Mouse (Mus musculus): Measurements from ENCODE around the gene Top2a.
"Not testable (repeated sequence)": the region's sequence is repeated elsewhere in the genome, so short reads cannot be mapped to it uniquely, and the experiment has no call there.

The Top2a gene

GRCm38 (mm10) chr11:99040346-99040974, 16.5 kb upstream of the Top2a start:
- DNase-seq: peak; percentile 39

GRCm38 (mm10) chr11:99039782-99040181, 15.8 kb upstream of the Top2a start:
- peak; percentile 31 for DNase-seq

- no peak for DNase-seq
Measured at GRCm38 (mm10) chr11:99036254-99036653, 12.3 kb upstream of the Top2a start.

- no peak for DNase-seq
Measured at GRCm38 (mm10) chr11:99035350-99035749, 11.4 kb upstream of the Top2a start.

- DNase-seq: no peak
Measured at GRCm38 (mm10) chr11:99026899-99027440, 3.0 kb upstream of the Top2a start.

GRCm38 (mm10) chr11:99025878-99026277, 1.9 kb upstream of the Top2a start:
- no peak for DNase-seq

GRCm38 (mm10) chr11:99024468-99025134, 612 bp upstream of the Top2a start:
- DNase-seq: no peak

GRCm38 (mm10) chr11:99023094-99023493, 895 bp downstream of the Top2a start:
- DNase-seq: no peak

GRCm38 (mm10) chr11:99022384-99022933, 1.5 kb downstream of the Top2a start:
- no peak for DNase-seq

- DNase-seq: no peak
Measured at GRCm38 (mm10) chr11:99019844-99020243, 4.1 kb downstream of the Top2a start.

GRCm38 (mm10) chr11:99013856-99014255, 10.1 kb downstream of the Top2a start:
- DNase-seq: no peak

GRCm38 (mm10) chr11:99010706-99011105, 13.3 kb downstream of the Top2a start:
- no peak for DNase-seq

GRCm38 (mm10) chr11:99010124-99010523, 13.9 kb downstream of the Top2a start:
- no peak for DNase-seq

- DNase-seq: no peak
Measured at GRCm38 (mm10) chr11:99006788-99007187, 17.2 kb downstream of the Top2a start.

GRCm38 (mm10) chr11:98999243-98999642, 24.7 kb downstream of the Top2a start:
- DNase-seq: no peak

- DNase-seq: no peak
Measured at GRCm38 (mm10) chr11:98998776-98999175, 25.2 kb downstream of the Top2a start.

- DNase-seq: no peak
Measured at GRCm38 (mm10) chr11:98997659-98998058, 26.3 kb downstream of the Top2a start.

- DNase-seq: no peak
Measured at GRCm38 (mm10) chr11:98995987-98996386, 28.0 kb downstream of the Top2a start.

- DNase-seq: no peak
Measured at GRCm38 (mm10) chr11:98990866-98991265, 33.1 kb downstream of the Top2a start.

GRCm38 (mm10) chr11:98988260-98988659, 35.7 kb downstream of the Top2a start:
- not testable (repeated sequence) for DNase-seq

- no peak for DNase-seq
Measured at GRCm38 (mm10) chr11:98985542-98985941, 38.4 kb downstream of the Top2a start.

GRCm38 (mm10) chr11:98983551-98983950, 40.4 kb downstream of the Top2a start:
- DNase-seq: no peak

- DNase-seq: no peak
Measured at GRCm38 (mm10) chr11:98982773-98983133, 41.2 kb downstream of the Top2a start, which contains the start of gene Gjd3. Gene Gjd3, minus strand, starts transcription at chr11:98983016.
